Mouse (Mus musculus) G1E-ER4 (cell line): ENCODE measurements around the gene Srprb. TPM values are rescaled to one million over a fixed set of nuclear protein-coding genes. Genes with fewer than 3 reads are reported as not detected.

Experiments used
- GATA1 ChIP-seq: IDR thresholded peaks from one replicate; pipeline ENCODE4 v1.8.0; 2012; ENCODE audit warnings: low read length, inconsistent platforms
- polyA plus RNA-seq: library from polyadenylated mRNA; stranded (reverse); fragments of >175 nt; gene quantifications from 2 replicates; pipeline ENCODE4 v1.2.3, GENCODE M21; 2012

Gene Srprb
- polyA plus RNA-seq, 1 experiment = 13.2 TPM

- TF ChIP-seq GATA1 = no peak
These were observed 24.9 kb upstream of the Srprb start for GRCm38 (mm10) chr9:103226806-103227205.

- no peak for TF ChIP-seq GATA1
These were observed 23.5 kb upstream of the Srprb start for GRCm38 (mm10) chr9:103225464-103225863.

GRCm38 (mm10) chr9:103224721-103225120, 22.8 kb upstream of the Srprb start:
- no peak for TF ChIP-seq GATA1

- no peak for TF ChIP-seq GATA1
These were observed 12.3 kb upstream of the Srprb start for GRCm38 (mm10) chr9:103214281-103214680.

- no peak for TF ChIP-seq GATA1
These were observed 11.7 kb upstream of the Srprb start for GRCm38 (mm10) chr9:103213631-103214030.

- TF ChIP-seq GATA1 = no peak
These were observed 10.9 kb upstream of the Srprb start for GRCm38 (mm10) chr9:103212654-103213420.

GRCm38 (mm10) chr9:103208802-103209423, 7.0 kb upstream of the Srprb start:
- no peak for TF ChIP-seq GATA1

- no peak for TF ChIP-seq GATA1
These were observed 5.9 kb upstream of the Srprb start for GRCm38 (mm10) chr9:103207846-103208245.

- no peak for TF ChIP-seq GATA1
These were observed 3.8 kb upstream of the Srprb start for GRCm38 (mm10) chr9:103205786-103206185.

- no peak for TF ChIP-seq GATA1
These were observed 13.5 kb downstream of the Srprb start for GRCm38 (mm10) chr9:103188416-103188815.

- TF ChIP-seq GATA1 = no peak
These were observed 15.2 kb downstream of the Srprb start for GRCm38 (mm10) chr9:103186747-103187146.

GRCm38 (mm10) chr9:103185946-103186345, 16.0 kb downstream of the Srprb start:
- no peak for TF ChIP-seq GATA1

- no peak for TF ChIP-seq GATA1
These were observed 17.1 kb downstream of the Srprb start for GRCm38 (mm10) chr9:103184855-103185254.

GRCm38 (mm10) chr9:103181886-103182285, 20.1 kb downstream of the Srprb start:
- TF ChIP-seq GATA1 = no peak

- TF ChIP-seq GATA1 = no peak
These were observed 21.0 kb downstream of the Srprb start for GRCm38 (mm10) chr9:103180807-103181565.

- no peak for TF ChIP-seq GATA1
These were observed 21.6 kb downstream of the Srprb start for GRCm38 (mm10) chr9:103180303-103180702.
